Mouse (Mus musculus): ENCODE results near the gene Olfr1259. TPM values are rescaled to one million over a fixed set of nuclear protein-coding genes. Genes with fewer than 3 reads are reported as not detected.
"Not testable (repeated sequence)": the region's sequence is repeated elsewhere in the genome, so short reads cannot be mapped to it uniquely, and the experiment has no call there.

The Olfr1259 gene
- polyA plus RNA-seq (2011; ENCODE audit: insufficient read depth, insufficient read length, low read depth, missing spikeins) = not detected in 2 replicates

DNA sequence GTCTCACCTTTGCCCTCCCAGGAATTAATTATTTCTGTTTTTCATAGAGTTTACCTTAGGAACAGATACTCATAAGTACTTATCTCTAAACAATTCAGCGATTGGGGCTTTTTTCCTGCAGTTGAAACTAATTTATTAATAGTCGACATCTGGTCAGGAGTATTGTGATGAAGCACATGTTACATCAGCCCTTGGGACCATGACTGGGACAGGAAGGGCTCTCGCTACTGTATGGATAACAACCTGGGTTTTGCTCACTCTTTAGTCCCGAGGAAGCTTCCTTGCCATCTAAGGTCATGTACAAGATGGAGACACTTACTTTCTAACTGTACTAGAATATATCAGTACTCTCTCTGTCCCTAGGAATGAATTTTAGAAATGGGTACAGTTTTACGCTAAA, at the start of gene Olfr1259:
Olfr1259 (minus strand) TSS at position 101 of the 400 bp plus-strand sequence.
- TF ChIP-seq CTCF (IDR thresholded peaks at IDR 0.05; ENCODE audit: low read depth, low read length) (no peak), EP300 (IDR thresholded peaks at IDR 0.05; ENCODE audit: insufficient read depth, low read depth, low read length) (no peak), POLR2A (IDR thresholded peaks at IDR 0.05; ENCODE audit: insufficient read depth, low read length) (no peak)
- no peak within 1 kb of the TSS for H3K9ac ChIP-seq (ENCODE audit: low read depth, poor library complexity, severe bottlenecking)
- no peak within 1 kb of the TSS for H3K4me3 ChIP-seq (ENCODE audit: low read depth, low read length)
- H3K27me3 ChIP-seq (ENCODE audit: control insufficient read depth, insufficient read depth, low read length, poor library complexity, severe bottlenecking) = no peaks in the 10 kb centered on the region
- H3K27ac ChIP-seq (ENCODE audit: insufficient read depth, low read length) = no peak within 1 kb of the TSS
- no peaks in the 10 kb centered on the region for H3K36me3 ChIP-seq (ENCODE audit: control insufficient read depth, insufficient read depth, low read length, poor library complexity, severe bottlenecking)
- no peaks in the 10 kb centered on the region for H3K9me3 ChIP-seq (replicated peaks; ENCODE audit: control insufficient read depth, insufficient read depth, low read length, poor library complexity, severe bottlenecking)
- H3K4me1 ChIP-seq (ENCODE audit: control insufficient read depth, insufficient read depth, low read length) = no peaks in the 10 kb centered on the region

DNA sequence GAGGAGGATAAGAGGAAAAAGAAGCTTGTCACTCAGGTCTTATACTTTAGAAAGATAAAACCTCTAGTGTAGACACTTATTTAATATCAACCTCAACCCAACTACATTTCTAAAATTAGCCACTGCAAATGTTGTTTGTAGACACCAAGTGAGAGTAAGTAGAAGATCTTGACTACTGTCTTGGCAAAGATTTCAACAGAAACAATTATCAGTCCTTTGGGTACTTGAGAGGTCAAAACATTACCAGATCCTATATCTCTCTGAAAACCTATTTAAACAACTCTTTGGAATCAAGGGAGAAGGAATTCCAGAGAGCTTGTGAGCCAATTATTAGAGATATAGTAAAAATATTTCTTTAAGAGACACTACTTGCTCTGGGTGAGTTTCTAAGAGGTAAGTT, 42.5 kb upstream of the Olfr1259 start, which contains the start of gene Olfr1261:
Olfr1261 (plus strand) TSS at position 301 of the 400 bp plus-strand sequence.
- no peaks in the 10 kb centered on the region for H3K9me3 ChIP-seq (replicated peaks; ENCODE audit: control insufficient read depth, insufficient read depth, low read length, poor library complexity, severe bottlenecking)
- H3K36me3 ChIP-seq (ENCODE audit: control insufficient read depth, insufficient read depth, low read length, poor library complexity, severe bottlenecking) = no peaks in the 10 kb centered on the region
- no peaks in the 10 kb centered on the region for H3K27me3 ChIP-seq (ENCODE audit: control insufficient read depth, insufficient read depth, low read length, poor library complexity, severe bottlenecking)
- H3K4me3 ChIP-seq (ENCODE audit: low read depth, low read length) = no peak within 1 kb of the TSS
- no peaks in the 10 kb centered on the region for H3K4me1 ChIP-seq (ENCODE audit: control insufficient read depth, insufficient read depth, low read length)
- no peak within 1 kb of the TSS for H3K9ac ChIP-seq (ENCODE audit: low read depth, poor library complexity, severe bottlenecking)
- H3K27ac ChIP-seq (ENCODE audit: insufficient read depth, low read length) = no peak within 1 kb of the TSS
- TF ChIP-seq EP300 (IDR thresholded peaks at IDR 0.05; ENCODE audit: insufficient read depth, low read depth, low read length) (no peak), CTCF (IDR thresholded peaks at IDR 0.05; ENCODE audit: low read depth, low read length) (no peak), POLR2A (IDR thresholded peaks at IDR 0.05; ENCODE audit: insufficient read depth, low read length) (no peak)

DNA sequence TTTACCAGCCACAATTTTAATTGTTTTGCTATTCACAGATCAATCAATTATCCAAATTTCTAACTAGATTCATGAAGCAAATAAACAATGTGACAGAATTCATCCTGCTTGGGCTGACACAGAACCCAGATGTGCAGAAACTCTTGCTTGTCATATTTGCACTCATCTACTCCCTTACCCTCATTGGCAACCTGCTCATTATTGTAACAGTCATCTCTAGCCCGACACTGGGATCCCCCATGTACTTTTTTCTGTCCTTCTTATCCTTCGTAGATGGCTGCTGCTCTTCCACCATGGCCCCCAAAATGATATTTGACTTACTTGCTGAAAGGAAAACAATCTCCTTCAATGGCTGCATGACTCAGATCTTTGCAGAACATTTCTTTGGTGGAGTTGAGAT, 29.2 kb upstream of the Olfr1259 start:
- Histone ChIP-seq H3K27me3 (ENCODE audit: control insufficient read depth, insufficient read depth, low read length, poor library complexity, severe bottlenecking) (no peaks in the 10 kb centered on the region), H3K9ac (ENCODE audit: low read depth, poor library complexity, severe bottlenecking) (no peak overlapping the region), H3K4me1 (ENCODE audit: control insufficient read depth, insufficient read depth, low read length) (no peaks in the 10 kb centered on the region), H3K4me3 (ENCODE audit: low read depth, low read length) (no peak overlapping the region), H3K9me3 (replicated peaks; ENCODE audit: control insufficient read depth, insufficient read depth, low read length, poor library complexity, severe bottlenecking) (no peaks in the 10 kb centered on the region), H3K27ac (ENCODE audit: insufficient read depth, low read length) (no peak overlapping the region), H3K36me3 (ENCODE audit: control insufficient read depth, insufficient read depth, low read length, poor library complexity, severe bottlenecking) (no peaks in the 10 kb centered on the region)
- TF ChIP-seq POLR2A (IDR thresholded peaks at IDR 0.05; ENCODE audit: insufficient read depth, low read length) (no peak), CTCF (IDR thresholded peaks at IDR 0.05; ENCODE audit: low read depth, low read length) (no peak), EP300 (IDR thresholded peaks at IDR 0.05; ENCODE audit: insufficient read depth, low read depth, low read length) (no peak)

DNA sequence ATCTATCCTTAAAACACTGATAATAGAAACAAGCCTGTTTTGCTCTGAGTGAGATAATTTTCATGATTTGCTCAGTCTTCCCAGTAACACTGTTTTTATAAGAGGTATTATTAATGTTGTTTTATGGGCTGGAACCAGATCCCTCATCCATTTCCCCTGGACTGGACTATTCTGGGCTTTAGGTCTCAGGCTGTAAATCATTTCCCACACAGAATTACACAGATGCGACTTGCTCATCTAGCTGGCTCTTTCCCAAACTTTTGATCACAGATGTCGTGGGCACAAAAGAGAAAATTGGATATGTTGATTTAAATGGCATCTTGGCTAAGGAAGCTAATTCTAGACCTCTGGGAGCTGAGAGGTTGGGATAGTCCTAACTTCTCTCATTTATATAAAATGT, 25.7 kb upstream of the Olfr1259 start, which contains the start of gene Olfr1260:
Olfr1260 (plus strand) TSS at position 157 of the 400 bp plus-strand sequence.
- no peaks in the 10 kb centered on the region for H3K4me1 ChIP-seq (ENCODE audit: control insufficient read depth, insufficient read depth, low read length)
- H3K4me3 ChIP-seq (ENCODE audit: low read depth, low read length) = no peak within 1 kb of the TSS

DNA sequence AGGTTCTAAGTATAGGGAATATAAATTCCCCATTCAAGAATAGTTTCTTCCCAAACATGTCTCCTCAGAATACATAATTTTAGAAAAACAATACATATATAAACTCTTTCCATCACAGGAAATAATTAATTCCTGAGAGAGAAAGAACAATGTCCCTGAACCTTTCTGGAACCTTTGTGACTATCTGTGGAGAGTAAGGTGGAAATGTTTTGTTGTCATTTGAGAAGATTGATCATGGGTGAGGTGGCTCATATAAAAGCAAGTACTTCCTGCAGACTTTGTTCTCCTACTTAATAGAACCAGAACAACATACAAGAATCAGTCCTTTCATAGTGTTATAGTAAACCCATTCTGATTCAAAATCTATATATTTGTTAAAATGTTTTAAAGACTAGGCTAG, 21.5 kb downstream of the Olfr1259 start, which contains the start of gene Olfr1258:
Olfr1258 (plus strand) TSS at position 301 of the 400 bp plus-strand sequence.
- no peaks in the 10 kb centered on the region for H3K9me3 ChIP-seq (replicated peaks; ENCODE audit: control insufficient read depth, insufficient read depth, low read length, poor library complexity, severe bottlenecking)
- no peaks in the 10 kb centered on the region for H3K27me3 ChIP-seq (ENCODE audit: control insufficient read depth, insufficient read depth, low read length, poor library complexity, severe bottlenecking)
- no peak within 1 kb of the TSS for H3K27ac ChIP-seq (ENCODE audit: insufficient read depth, low read length)
- no peak within 1 kb of the TSS for H3K9ac ChIP-seq (ENCODE audit: low read depth, poor library complexity, severe bottlenecking)
- H3K36me3 ChIP-seq (ENCODE audit: control insufficient read depth, insufficient read depth, low read length, poor library complexity, severe bottlenecking) = no peaks in the 10 kb centered on the region
- H3K4me1 ChIP-seq (ENCODE audit: control insufficient read depth, insufficient read depth, low read length) = no peaks in the 10 kb centered on the region
- no peak within 1 kb of the TSS for H3K4me3 ChIP-seq (ENCODE audit: low read depth, low read length)
- TF ChIP-seq CTCF (IDR thresholded peaks at IDR 0.05; ENCODE audit: low read depth, low read length) (no peak), EP300 (IDR thresholded peaks at IDR 0.05; ENCODE audit: insufficient read depth, low read depth, low read length) (no peak), POLR2A (IDR thresholded peaks at IDR 0.05; ENCODE audit: insufficient read depth, low read length) (no peak)

More for the DNA sequence above, 25.7 kb upstream of the Olfr1259 start, which contains the start of gene Olfr1260:
- no peaks in the 10 kb centered on the region for H3K9me3 ChIP-seq (replicated peaks; ENCODE audit: control insufficient read depth, insufficient read depth, low read length, poor library complexity, severe bottlenecking)
- H3K27me3 ChIP-seq (ENCODE audit: control insufficient read depth, insufficient read depth, low read length, poor library complexity, severe bottlenecking) = no peaks in the 10 kb centered on the region
- H3K9ac ChIP-seq (ENCODE audit: low read depth, poor library complexity, severe bottlenecking) = no peak within 1 kb of the TSS
- no peaks in the 10 kb centered on the region for H3K36me3 ChIP-seq (ENCODE audit: control insufficient read depth, insufficient read depth, low read length, poor library complexity, severe bottlenecking)
- TF ChIP-seq CTCF (IDR thresholded peaks at IDR 0.05; ENCODE audit: low read depth, low read length) (no peak), POLR2A (IDR thresholded peaks at IDR 0.05; ENCODE audit: insufficient read depth, low read length) (no peak), EP300 (IDR thresholded peaks at IDR 0.05; ENCODE audit: insufficient read depth, low read depth, low read length) (no peak)
- H3K27ac ChIP-seq (ENCODE audit: insufficient read depth, low read length) = no peak within 1 kb of the TSS

DNA sequence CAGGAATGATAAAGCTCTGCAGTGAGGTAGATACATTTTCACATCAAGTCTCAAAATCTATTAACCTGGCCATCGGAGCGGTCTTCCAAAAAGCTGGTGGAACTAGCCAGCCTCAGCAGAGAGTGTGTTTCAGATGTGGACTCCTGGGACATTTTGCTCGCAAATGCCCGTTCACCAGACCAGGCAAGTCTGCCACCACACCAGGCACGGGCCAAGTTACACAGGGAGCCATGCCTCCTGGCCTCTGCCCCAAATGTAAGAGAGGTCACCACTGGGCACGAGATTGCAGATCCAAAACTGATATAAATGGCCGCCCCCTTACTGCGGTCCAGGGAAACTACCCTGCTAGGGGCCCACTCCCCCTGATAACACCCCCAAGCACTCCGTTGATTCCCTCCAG, 35.8 kb downstream of the Olfr1259 start:
- Histone ChIP-seq H3K4me3 (ENCODE audit: low read depth, low read length) (peak overlapping the region; percentile 77), H3K9ac (ENCODE audit: low read depth, poor library complexity, severe bottlenecking) (peak overlapping the region; percentile 36; the same call in 1 of the 2 replicates)
- H3K4me1 ChIP-seq (ENCODE audit: control insufficient read depth, insufficient read depth, low read length); H3K27ac ChIP-seq (ENCODE audit: insufficient read depth, low read length); H3K9me3 ChIP-seq (replicated peaks; ENCODE audit: control insufficient read depth, insufficient read depth, low read length, poor library complexity, severe bottlenecking); H3K36me3 ChIP-seq (ENCODE audit: control insufficient read depth, insufficient read depth, low read length, poor library complexity, severe bottlenecking); H3K27me3 ChIP-seq (ENCODE audit: control insufficient read depth, insufficient read depth, low read length, poor library complexity, severe bottlenecking): not testable (repeated sequence)

Other genes with a start within 250 kb of the Olfr1259 start
- gene Olfr1252, start 223.7 kb downstream of the Olfr1259 start, polyA plus RNA-seq (2011; ENCODE audit: insufficient read depth, insufficient read length, low read depth, missing spikeins) = not detected in 2 replicates
- not detected in 2 replicates for gene Olfr1253, start 191.6 kb downstream of the Olfr1259 start, polyA plus RNA-seq (2011; ENCODE audit: insufficient read depth, insufficient read length, low read depth, missing spikeins)
- not detected in 2 replicates for gene Olfr1254, start 155.0 kb downstream of the Olfr1259 start, polyA plus RNA-seq (2011; ENCODE audit: insufficient read depth, insufficient read length, low read depth, missing spikeins)
- not detected in 2 replicates for gene Olfr1255, start 136.6 kb downstream of the Olfr1259 start, polyA plus RNA-seq (2011; ENCODE audit: insufficient read depth, insufficient read length, low read depth, missing spikeins)
- gene Olfr1256, start 107.1 kb downstream of the Olfr1259 start, polyA plus RNA-seq (2011; ENCODE audit: insufficient read depth, insufficient read length, low read depth, missing spikeins) = not detected in 2 replicates
- gene Olfr48, start 100.5 kb downstream of the Olfr1259 start, polyA plus RNA-seq (2011; ENCODE audit: insufficient read depth, insufficient read length, low read depth, missing spikeins) = not detected in 2 replicates
- not detected in 2 replicates for gene Olfr1257, start 70.2 kb downstream of the Olfr1259 start, polyA plus RNA-seq (2011; ENCODE audit: insufficient read depth, insufficient read length, low read depth, missing spikeins)
- not detected in 2 replicates for gene Olfr1258, start 21.4 kb downstream of the Olfr1259 start, polyA plus RNA-seq (2011; ENCODE audit: insufficient read depth, insufficient read length, low read depth, missing spikeins)
- not detected in 2 replicates for gene Olfr1260, start 25.7 kb upstream of the Olfr1259 start, polyA plus RNA-seq (2011; ENCODE audit: insufficient read depth, insufficient read length, low read depth, missing spikeins)
- not detected in 2 replicates for gene Olfr1261, start 42.6 kb upstream of the Olfr1259 start, polyA plus RNA-seq (2011; ENCODE audit: insufficient read depth, insufficient read length, low read depth, missing spikeins)
- not detected in 2 replicates for gene Olfr1262, start 51.5 kb upstream of the Olfr1259 start, polyA plus RNA-seq (2011; ENCODE audit: insufficient read depth, insufficient read length, low read depth, missing spikeins)
- gene Olfr1263, start 63.5 kb upstream of the Olfr1259 start, polyA plus RNA-seq (2011; ENCODE audit: insufficient read depth, insufficient read length, low read depth, missing spikeins) = not detected in 2 replicates
- not detected in 2 replicates for gene Olfr1264, start 76.9 kb upstream of the Olfr1259 start, polyA plus RNA-seq (2011; ENCODE audit: insufficient read depth, insufficient read length, low read depth, missing spikeins)
- not detected in 2 replicates for gene Olfr1265, start 86.7 kb upstream of the Olfr1259 start, polyA plus RNA-seq (2011; ENCODE audit: insufficient read depth, insufficient read length, low read depth, missing spikeins)
- not detected in 2 replicates for gene Olfr140, start 114.9 kb upstream of the Olfr1259 start, polyA plus RNA-seq (2011; ENCODE audit: insufficient read depth, insufficient read length, low read depth, missing spikeins)
- not detected in 2 replicates for gene Olfr1269, start 172.7 kb upstream of the Olfr1259 start, polyA plus RNA-seq (2011; ENCODE audit: insufficient read depth, insufficient read length, low read depth, missing spikeins)
- gene Olfr32, start 193.6 kb upstream of the Olfr1259 start, polyA plus RNA-seq (2011; ENCODE audit: insufficient read depth, insufficient read length, low read depth, missing spikeins) = not detected in 2 replicates
- gene Olfr1270, start 204.4 kb upstream of the Olfr1259 start, polyA plus RNA-seq (2011; ENCODE audit: insufficient read depth, insufficient read length, low read depth, missing spikeins) = not detected in 2 replicates